8 mouse cellular contexts compared by ENCODE assay signal in genomic region chr1:74001449-74001820, GRCm38 (mm10).
DNase-seq lines count a peak whose midpoint lies in the region; ATAC-seq and TF ChIP-seq lines count a peak whose summit lies in the region.

No protein-coding gene starts in this region.

- peak; percentile 62; the same call in 1 of the 2 replicates for TF ChIP-seq EP300 in liver, embryonic 14.5 days (IDR thresholded peaks at IDR 0.05; ENCODE audit: low read depth)

- peak; percentile 73 for ATAC-seq in common myeloid progenitor, adult 5-6 weeks (replicated peaks; ENCODE audit: low read depth, poor library complexity, severe bottlenecking)
- ATAC-seq in heart, embryonic 15.5 days (replicated peaks; ENCODE audit: insufficient number of reproducible peaks, insufficient read depth, low FRiP score, low read depth), result peak; percentile 44
- peak; percentile 95 for ATAC-seq in liver, embryonic 14.5 days (ENCODE audit: insufficient read depth)
- peak; percentile 51; the same call in 1 of the 2 replicates for ATAC-seq in stomach, embryonic 15.5 days (ENCODE audit: insufficient read depth, low FRiP score, low read depth)

- peak overlapping the region; percentile 96 for H3K27ac ChIP-seq in heart, embryonic 15.5 days
- H3K27ac ChIP-seq in liver, embryonic 14.5 days, result peak overlapping the region; percentile 78
- H3K27ac ChIP-seq in stomach, embryonic 15.5 days, result no peak overlapping the region

- DNase-seq in 416B (ENCODE audit: low read depth), result peak; percentile 25
- DNase-seq in liver, embryonic 14.5 days (ENCODE audit: low read depth in 3 of 3, low spot score in 3 of 3), result peak; percentile 60 to 64 (median 64)
- DNase-seq in embryo, embryonic 11 days, result no peak
- DNase-seq in B cell, adult 2 months, result no peak
- DNase-seq in urinary bladder, adult 18-20 months (ENCODE audit: low spot score in 2 of 2), result no peak

- no peaks in the 10 kb centered on the region for H3K9me3 ChIP-seq in heart, embryonic 15.5 days (replicated peaks)
- no peaks in the 10 kb centered on the region for H3K9me3 ChIP-seq in liver, embryonic 14.5 days (ENCODE audit: control insufficient read depth, low read length)
- H3K9me3 ChIP-seq in stomach, embryonic 15.5 days, result no peaks in the 10 kb centered on the region

- H3K36me3 ChIP-seq in heart, embryonic 15.5 days, result peaks cover 5% of the 10 kb centered on the region; the same call in 1 of the 2 replicates
- H3K36me3 ChIP-seq in liver, embryonic 14.5 days (replicated peaks; ENCODE audit: control insufficient read depth, insufficient read depth, low read depth), result peaks cover 4% of the 10 kb centered on the region; the same call in 1 of the 2 replicates
- H3K36me3 ChIP-seq in stomach, embryonic 15.5 days, result no peaks in the 10 kb centered on the region

- H3K27me3 ChIP-seq in heart, embryonic 15.5 days, result no peaks in the 10 kb centered on the region
- no peaks in the 10 kb centered on the region for H3K27me3 ChIP-seq in liver, embryonic 14.5 days (ENCODE audit: control insufficient read depth, insufficient read depth, low read length)
- no peaks in the 10 kb centered on the region for H3K27me3 ChIP-seq in stomach, embryonic 15.5 days (replicated peaks)

- peak; percentile 51 for TF ChIP-seq CTCF in liver, embryonic 14.5 days (IDR thresholded peaks at IDR 0.05; ENCODE audit: low read depth)

- peaks cover 99% of the 10 kb centered on the region for H3K4me1 ChIP-seq in heart, embryonic 15.5 days (replicated peaks)
- peaks cover 13 to 44% of the 10 kb centered on the region in 2 experiments for H3K4me1 ChIP-seq in liver, embryonic 14.5 days (replicated peaks; ENCODE audit: control insufficient read depth in 2 of 2, insufficient read depth in 2 of 2, low read length in 1 of 2)
- H3K4me1 ChIP-seq in stomach, embryonic 15.5 days, result peaks cover 47% of the 10 kb centered on the region

- WGBS in heart, embryonic 15.5 days, result 27% methylated on average over 10 of the region's 10 CpGs
- WGBS in liver, embryonic 14.5 days (ENCODE audit: insufficient replicate concordance), result 15% methylated on average over 10 of the region's 10 CpGs
- 62% methylated on average over 10 of the region's 10 CpGs for WGBS in stomach, embryonic 15.5 days

- peak overlapping the region; percentile 51 for H3K4me2 ChIP-seq in heart, embryonic 15.5 days
- peak overlapping the region; percentile 78 for H3K4me2 ChIP-seq in liver, embryonic 14.5 days (ENCODE audit: low read depth)
- no peak overlapping the region for H3K4me2 ChIP-seq in stomach, embryonic 15.5 days

- peak overlapping the region; percentile 16 for H3K4me3 ChIP-seq in heart, embryonic 15.5 days
- peak overlapping the region; percentile 53 to 60 for H3K4me3 ChIP-seq in liver, embryonic 14.5 days (ENCODE audit: insufficient read depth in 1 of 2, low read depth in 2 of 2, low read length in 2 of 2)
- H3K4me3 ChIP-seq in stomach, embryonic 15.5 days (replicated peaks), result no peak overlapping the region

- H3K9ac ChIP-seq in heart, embryonic 15.5 days, result peak overlapping the region; percentile 11
- peak overlapping the region; percentile 68 for H3K9ac ChIP-seq in liver, embryonic 14.5 days (replicated peaks)
- H3K9ac ChIP-seq in stomach, embryonic 15.5 days, result no peak overlapping the region

Comparison
In these comparisons a context has a peak if more than half of its experiments do, and no peak if none do; other contexts are left out.
1. DNase-seq: peak in 416B (single experiment) and liver, embryonic 14.5 days (3 of 3); none in embryo, embryonic 11 days (single experiment), B cell, adult 2 months (0 of 2) and urinary bladder, adult 18-20 months (0 of 2).
2. ATAC-seq: peak in every context shown above with its lines; median percentile 95 in liver, embryonic 14.5 days; 73 in common myeloid progenitor, adult 5-6 weeks; 51 in stomach, embryonic 15.5 days; 44 in heart, embryonic 15.5 days.